Mouse (Mus musculus) ES-CJ7 (cell line): Measurements from ENCODE around the gene Dlst.
"Not testable (repeated sequence)": the region's sequence is repeated elsewhere in the genome, so short reads cannot be mapped to it uniquely, and the experiment has no call there.

Experiments used
- DNase-seq: peaks from one replicate; pipeline ENCODE4 v3.0.0; 2011; ENCODE audit warnings: low read depth, low spot score

Gene Dlst

GRCm38 (mm10) chr12:85113917-85114316 is 3.3 kb downstream of the Dlst start:
- no peak for DNase-seq

GRCm38 (mm10) chr12:85115678-85116077 is 5.0 kb downstream of the Dlst start:
- no peak for DNase-seq

- no peak for DNase-seq
Observed at GRCm38 (mm10) chr12:85121806-85122459, 11.3 kb downstream of the Dlst start.

GRCm38 (mm10) chr12:85123108-85123530 is 12.5 kb downstream of the Dlst start:
- DNase-seq, result no peak

- DNase-seq, result no peak
Observed at GRCm38 (mm10) chr12:85123645-85124044, 13.0 kb downstream of the Dlst start.

GRCm38 (mm10) chr12:85124751-85125150 is 14.1 kb downstream of the Dlst start:
- DNase-seq, result no peak

- DNase-seq, result no peak
Observed at GRCm38 (mm10) chr12:85126986-85127603, 16.5 kb downstream of the Dlst start.

GRCm38 (mm10) chr12:85129426-85129978 is 18.9 kb downstream of the Dlst start:
- no peak for DNase-seq

GRCm38 (mm10) chr12:85131361-85131760 is 20.7 kb downstream of the Dlst start:
- DNase-seq, result peak; percentile 51

GRCm38 (mm10) chr12:85134043-85134794 is 23.6 kb downstream of the Dlst start:
- no peak for DNase-seq

GRCm38 (mm10) chr12:85135513-85136470 is 25.2 kb downstream of the Dlst start:
- no peak for DNase-seq

GRCm38 (mm10) chr12:85136627-85137026 is 26.0 kb downstream of the Dlst start:
- no peak for DNase-seq

- peak; percentile 66 for DNase-seq
Observed at GRCm38 (mm10) chr12:85140036-85140701, 29.5 kb downstream of the Dlst start.

GRCm38 (mm10) chr12:85141096-85141495 is 30.5 kb downstream of the Dlst start:
- DNase-seq, result peak; percentile 71

- peak; percentile 85 for DNase-seq
Observed at GRCm38 (mm10) chr12:85142803-85143202, 32.2 kb downstream of the Dlst start.

- not testable (repeated sequence) for DNase-seq
Observed at GRCm38 (mm10) chr12:85144276-85144675, 33.6 kb downstream of the Dlst start.

- no peak for DNase-seq
Observed at GRCm38 (mm10) chr12:85144821-85145220, 34.2 kb downstream of the Dlst start.

- no peak for DNase-seq
Observed at GRCm38 (mm10) chr12:85145630-85146029, 35.0 kb downstream of the Dlst start.

- no peak for DNase-seq
Observed at GRCm38 (mm10) chr12:85146355-85146754, 35.7 kb downstream of the Dlst start.

- no peak for DNase-seq
Observed at GRCm38 (mm10) chr12:85146881-85147280, 36.2 kb downstream of the Dlst start.
